Mouse (Mus musculus) heart, postnatal 25 days (tissue): ENCODE results near the gene Fosb. TPM values are rescaled to one million over a fixed set of nuclear protein-coding genes. Genes with fewer than 3 reads are reported as not detected.

ENCODE experiments used
- DNase-seq: peaks from one replicate; pipeline ENCODE4 v3.0.0; 2022; ENCODE audit warnings: low spot score
- intact Hi-C: fragments of 180-260 bp; cut with DNase I; formaldehyde crosslinking; loops from one replicate; pipeline ENCODE4 v1.15.1; 2025
- total RNA-seq, 2 experiments: library from RNA; stranded (reverse); gene quantifications; 2 replicates each; pipeline ENCODE4 v1.2.3; 2021

Gene Fosb
- total RNA-seq, 2 experiments from 2014 or later: 0.59 to 0.81 TPM

- no peak for DNase-seq
- intact Hi-C loops: no loop called here
Measured at GRCm38 (mm10) chr7:19265147-19265546, 44.7 kb downstream of the Fosb start.

- intact Hi-C loops: no loop called here
- no peak for DNase-seq
Measured at GRCm38 (mm10) chr7:19258336-19258735, 51.5 kb downstream of the Fosb start.

- intact Hi-C loops: no loop called here
- peak; percentile 63 for DNase-seq
Measured at GRCm38 (mm10) chr7:19257390-19258022, 52.3 kb downstream of the Fosb start.

GRCm38 (mm10) chr7:19256567-19256966, 53.3 kb downstream of the Fosb start:
- intact Hi-C loops: no loop called here
- no peak for DNase-seq

GRCm38 (mm10) chr7:19255395-19255794, 54.5 kb downstream of the Fosb start:
- intact Hi-C loops: no loop called here
- DNase-seq: no peak

GRCm38 (mm10) chr7:19253437-19253836, 56.4 kb downstream of the Fosb start:
- no peak for DNase-seq
- intact Hi-C loops: no loop called here

Other genes starting within 250 kb of the Fosb start
- gene Dmwd, start 233.8 kb downstream of the Fosb start, total RNA-seq: 10 to 100 TPM; 43.9 to 45.4 TPM
- 100 to 1,000 TPM; 555 to 584 TPM for gene Dmpk, start 226.2 kb downstream of the Fosb start, total RNA-seq
- gene Six5, start 215.5 kb downstream of the Fosb start, total RNA-seq: 1 to 10 TPM; 8.6 to 9.8 TPM
- not detected for gene Gm4969, start 191.7 kb downstream of the Fosb start, total RNA-seq
- 1 to 10 TPM; 5.4 to 5.5 TPM for gene Fbxo46, start 190.2 kb downstream of the Fosb start, total RNA-seq
- 1 to 10 TPM; 4.6 to 5.1 TPM for gene Qpctl, start 160.8 kb downstream of the Fosb start, total RNA-seq
- gene Snrpd2, start 160.3 kb downstream of the Fosb start, total RNA-seq: 10 to 100 TPM; 67.8 to 71.0 TPM
- gene Gipr, start 143.9 kb downstream of the Fosb start, total RNA-seq: under 1 TPM; 0.21 to 0.22 TPM
- gene Eml2, start 133.6 kb downstream of the Fosb start, total RNA-seq: 10 to 100 TPM; 37.1 to 37.8 TPM
- gene Gpr4, start 97.5 kb downstream of the Fosb start, total RNA-seq: 1 to 10 TPM; 8.6 to 9.4 TPM
- 10 to 100 TPM; 57.6 to 59.3 TPM for gene Opa3, start 81.7 kb downstream of the Fosb start, total RNA-seq
- 10 to 100 TPM; 35.7 to 39.4 TPM for gene Vasp, start 38.2 kb downstream of the Fosb start, total RNA-seq
- not detected for gene Ppm1n, start 30.0 kb downstream of the Fosb start, total RNA-seq
- 100 to 1,000 TPM; 124 to 136 TPM for gene Rtn2, start 27.4 kb downstream of the Fosb start, total RNA-seq
- 10 to 100 TPM; 40.7 to 45.1 TPM for gene Ercc1, start 34.7 kb upstream of the Fosb start, total RNA-seq
- gene Cd3eap, start 49.4 kb upstream of the Fosb start, total RNA-seq: 1 to 10 TPM; 9.1 to 9.7 TPM
- 10 to 100 TPM; 36.5 to 40.5 TPM for gene Ppp1r13l, start 49.7 kb upstream of the Fosb start, total RNA-seq
- gene Ercc2, start 72.0 kb upstream of the Fosb start, total RNA-seq: 10 to 100 TPM; 10.8 to 12.6 TPM
- under 1 TPM; 0.23 to 0.31 TPM for gene Klc3, start 94.1 kb upstream of the Fosb start, total RNA-seq
- gene Ckm, start 94.7 kb upstream of the Fosb start, total RNA-seq: 1,000 to 10,000 TPM; 4,463 to 5,048 TPM
- 10 to 100 TPM; 22.3 to 24.3 TPM for gene Mark4, start 148.8 kb upstream of the Fosb start, total RNA-seq
- 1 to 10 TPM; 1.2 to 1.3 TPM for gene Exoc3l2, start 153.3 kb upstream of the Fosb start, total RNA-seq
- gene Bloc1s3, start 198.3 kb upstream of the Fosb start, total RNA-seq: 1 to 10 TPM; 2.3 to 2.4 TPM
- gene Trappc6a, start 198.3 kb upstream of the Fosb start, total RNA-seq: 10 to 100 TPM; 35.6 to 35.9 TPM
- not detected for gene Nkpd1, start 207.8 kb upstream of the Fosb start, total RNA-seq